Mouse (Mus musculus): Measurements from ENCODE around the gene Klhl36.

Gene Klhl36

GRCm38 (mm10) chr8:119881301-119881700, 19.2 kb downstream of the Klhl36 start:
- no peak for DNase-seq (ENCODE audit: extremely low read depth, low read depth, low spot score)

GRCm38 (mm10) chr8:119881917-119882316, 19.9 kb downstream of the Klhl36 start:
- no peak for DNase-seq (ENCODE audit: extremely low read depth, low read depth, low spot score)

- no peak for DNase-seq (ENCODE audit: extremely low read depth, low read depth, low spot score)
Measured at GRCm38 (mm10) chr8:119883281-119883680, 21.2 kb downstream of the Klhl36 start.

- no peak for DNase-seq (ENCODE audit: extremely low read depth, low read depth, low spot score)
Measured at GRCm38 (mm10) chr8:119885612-119886011, 23.5 kb downstream of the Klhl36 start.

GRCm38 (mm10) chr8:119887130-119887529, 25.1 kb downstream of the Klhl36 start:
- DNase-seq (ENCODE audit: extremely low read depth, low read depth, low spot score): no peak

- DNase-seq (ENCODE audit: extremely low read depth, low read depth, low spot score): no peak
Measured at GRCm38 (mm10) chr8:119888012-119888411, 25.9 kb downstream of the Klhl36 start.

- no peak for DNase-seq (ENCODE audit: extremely low read depth, low read depth, low spot score)
Measured at GRCm38 (mm10) chr8:119897069-119897468, 35.0 kb downstream of the Klhl36 start.

- no peak for DNase-seq (ENCODE audit: extremely low read depth, low read depth, low spot score)
Measured at GRCm38 (mm10) chr8:119897933-119898332, 35.9 kb downstream of the Klhl36 start.

- DNase-seq (ENCODE audit: extremely low read depth, low read depth, low spot score): no peak
Measured at GRCm38 (mm10) chr8:119901349-119901748, 39.3 kb downstream of the Klhl36 start.

GRCm38 (mm10) chr8:119901952-119902351, 39.9 kb downstream of the Klhl36 start:
- no peak for DNase-seq (ENCODE audit: extremely low read depth, low read depth, low spot score)

- DNase-seq (ENCODE audit: extremely low read depth, low read depth, low spot score): no peak
Measured at GRCm38 (mm10) chr8:119904323-119904911, 42.4 kb downstream of the Klhl36 start.

- no peak for DNase-seq (ENCODE audit: extremely low read depth, low read depth, low spot score)
Measured at GRCm38 (mm10) chr8:119909944-119910546, 48.0 kb downstream of the Klhl36 start, which contains the start of gene Usp10. TSS of gene Usp10 (plus strand) at chr8:119910360.

- DNase-seq (ENCODE audit: extremely low read depth, low read depth, low spot score): no peak
Measured at GRCm38 (mm10) chr8:119910547-119911257, 48.6 kb downstream of the Klhl36 start, which contains the start of gene Gm20388. TSS of gene Gm20388 (plus strand) at chr8:119910841.

- DNase-seq (ENCODE audit: extremely low read depth, low read depth, low spot score): no peak
Measured at GRCm38 (mm10) chr8:119911258-119911962, 49.3 kb downstream of the Klhl36 start.

GRCm38 (mm10) chr8:119912643-119913042, 50.6 kb downstream of the Klhl36 start:
- no peak for DNase-seq (ENCODE audit: extremely low read depth, low read depth, low spot score)

- peak; percentile 42 for DNase-seq (ENCODE audit: extremely low read depth, low read depth, low spot score)
Measured at GRCm38 (mm10) chr8:119913181-119913580, 51.1 kb downstream of the Klhl36 start.

GRCm38 (mm10) chr8:119914161-119914560, 52.1 kb downstream of the Klhl36 start:
- no peak for DNase-seq (ENCODE audit: extremely low read depth, low read depth, low spot score)

GRCm38 (mm10) chr8:119915298-119915697, 53.2 kb downstream of the Klhl36 start:
- DNase-seq (ENCODE audit: extremely low read depth, low read depth, low spot score): no peak

GRCm38 (mm10) chr8:119916237-119916892, 54.3 kb downstream of the Klhl36 start:
- peak; percentile 58 for DNase-seq (ENCODE audit: extremely low read depth, low read depth, low spot score)

GRCm38 (mm10) chr8:119917415-119917814, 55.3 kb downstream of the Klhl36 start:
- DNase-seq (ENCODE audit: extremely low read depth, low read depth, low spot score): no peak

- DNase-seq (ENCODE audit: extremely low read depth, low read depth, low spot score): no peak
Measured at GRCm38 (mm10) chr8:119918155-119918567, 56.1 kb downstream of the Klhl36 start.
